Mouse (Mus musculus) megakaryocyte progenitor cell, adult 5-6 weeks (primary cell): ENCODE measurements at regions not wholly inside any gene's neighbourhood (a gene's known extent, or its start where the extent isn't known, plus 50 kb on each side); places are given as distances from the start of the nearest gene placed in this dataset.

ENCODE experiments used
- ATAC-seq: replicated peaks from 2 replicates; pipeline ENCODE4 v1.8.0; 2016; ENCODE audit warnings: mild to moderate bottlenecking, moderate TSS enrichment, inconsistent platforms; ENCODE audit not compliant: poor library complexity

- no peak for ATAC-seq
Observed at GRCm38 (mm10) chr12:16146919-16147318, 330.2 kb upstream of the Trib2 start.

- ATAC-seq, result peak; percentile 72
Observed at GRCm38 (mm10) chr12:16145621-16146020, 328.9 kb upstream of the Trib2 start.

GRCm38 (mm10) chr12:16141193-16141592, 324.5 kb upstream of the Trib2 start:
- no peak for ATAC-seq

GRCm38 (mm10) chr12:16140511-16141110, 323.9 kb upstream of the Trib2 start:
- no peak for ATAC-seq

- ATAC-seq, result peak; percentile 62
Observed at GRCm38 (mm10) chr12:16139152-16139551, 322.4 kb upstream of the Trib2 start.

GRCm38 (mm10) chr12:16137801-16138200, 321.1 kb upstream of the Trib2 start:
- no peak for ATAC-seq

- peak; percentile 56 for ATAC-seq
Observed at GRCm38 (mm10) chr12:16136214-16136671, 319.5 kb upstream of the Trib2 start.

- 0 out of 2 replicates have a peak, but pooled peaks have one; percentile 8 for ATAC-seq
Observed at GRCm38 (mm10) chr12:16135602-16136213, 319.0 kb upstream of the Trib2 start.

GRCm38 (mm10) chr12:16134446-16134845, 317.7 kb upstream of the Trib2 start:
- no peak for ATAC-seq

GRCm38 (mm10) chr12:16133253-16133652, 316.5 kb upstream of the Trib2 start:
- ATAC-seq, result peak; percentile 56

GRCm38 (mm10) chr12:16131740-16132077, 315.0 kb upstream of the Trib2 start:
- ATAC-seq, result no peak

- ATAC-seq, result no peak
Observed at GRCm38 (mm10) chr12:16131028-16131739, 314.5 kb upstream of the Trib2 start.

- ATAC-seq, result no peak
Observed at GRCm38 (mm10) chr12:16130605-16131004, 313.9 kb upstream of the Trib2 start.

GRCm38 (mm10) chr12:16129923-16130322, 313.2 kb upstream of the Trib2 start:
- ATAC-seq, result no peak

- ATAC-seq, result no peak
Observed at GRCm38 (mm10) chr12:16129243-16129642, 312.5 kb upstream of the Trib2 start.

- peak; percentile 75 for ATAC-seq
Observed at GRCm38 (mm10) chr12:16124906-16125305, 308.2 kb upstream of the Trib2 start.

- peak; percentile 88 for ATAC-seq
Observed at GRCm38 (mm10) chr12:16122353-16123127, 305.8 kb upstream of the Trib2 start.

GRCm38 (mm10) chr12:16121787-16122186, 305.1 kb upstream of the Trib2 start:
- peak; percentile 49 for ATAC-seq

- ATAC-seq, result no peak
Observed at GRCm38 (mm10) chr12:16118710-16119109, 302.0 kb upstream of the Trib2 start.

- no peak for ATAC-seq
Observed at GRCm38 (mm10) chr12:16106946-16107345, 290.2 kb upstream of the Trib2 start.

- 0 out of 2 replicates have a peak, but pooled peaks have one; percentile 21 for ATAC-seq
Observed at GRCm38 (mm10) chr12:16098840-16099239, 282.1 kb upstream of the Trib2 start.
